Mouse (Mus musculus) liver, embryonic 12.5 days (tissue): ENCODE results near the gene Klf12. TPM values are rescaled to one million over a fixed set of nuclear protein-coding genes. Genes with fewer than 3 reads are reported as not detected.

ENCODE experiments used
- ATAC-seq: fragments of 200-750 bp; cut with Nextera tagmentation; 2 replicates; pipeline ENCODE4 v1.8.0; 2017; ENCODE audit warnings: moderate number of reproducible peaks, mild to moderate bottlenecking, moderate library complexity
- H3K27ac ChIP-seq: fragments of 300-500 bp; sonication (generic); 2 replicates; pipeline ENCODE4 v1.5.1; 2016; ENCODE audit warnings: mild to moderate bottlenecking
- H3K27me3 ChIP-seq: fragments of 300-500 bp; sonication (generic); replicated peaks from 2 replicates; pipeline ENCODE4 v1.6.1; 2016; ENCODE audit warnings: mild to moderate bottlenecking, moderate library complexity
- H3K36me3 ChIP-seq: fragments of 300-500 bp; sonication (generic); 2 replicates; pipeline ENCODE4 v1.6.1; 2016; ENCODE audit warnings: mild to moderate bottlenecking, moderate library complexity
- H3K4me1 ChIP-seq: fragments of 300-500 bp; sonication (generic); 2 replicates; pipeline ENCODE4 v1.6.1; 2016
- H3K4me2 ChIP-seq: fragments of 300-500 bp; sonication (generic); 2 replicates; pipeline ENCODE4 v1.6.1; 2016; ENCODE audit warnings: mild to moderate bottlenecking, moderate library complexity
- H3K4me3 ChIP-seq: fragments of 300-500 bp; sonication (generic); 2 replicates; pipeline ENCODE4 v1.5.1; 2016; ENCODE audit warnings: mild to moderate bottlenecking, moderate library complexity
- H3K9ac ChIP-seq: fragments of 300-500 bp; sonication (generic); 2 replicates; pipeline ENCODE4 v1.6.1; 2016; ENCODE audit warnings: mild to moderate bottlenecking, moderate library complexity
- H3K9me3 ChIP-seq: fragments of 300-500 bp; sonication (generic); replicated peaks from 2 replicates; pipeline ENCODE4 v1.6.1; 2016; ENCODE audit warnings: mild to moderate bottlenecking, moderate library complexity
- WGBS: fragments of 180-500 bp; shearing (Covaris S2); methylation state at CpG from one replicate; pipeline ENCODE4 v1.1.7; 2016; ENCODE audit not compliant: insufficient replicate concordance; 5-methylcytosine and 5-hydroxymethylcytosine counted together
- polyA plus RNA-seq: library from polyadenylated mRNA; unstranded; fragments of >200 nt; fragmentation: Nextera tagmentation; extraction: Ambion mirVana; gene quantifications from 2 replicates; pipeline ENCODE4 v1.2.1, GENCODE M21; 2016

Gene Klf12
- polyA plus RNA-seq, 1 experiment from 2014 or later = 5.4 TPM

GRCm38 (mm10) chr14:100197199-100197598, 87.3 kb downstream of the Klf12 start:
- Histone ChIP-seq H3K4me3 (no peak overlapping the region), H3K4me1 (no peaks in the 10 kb centered on the region), H3K4me2 (no peak overlapping the region), H3K9me3 (no peaks in the 10 kb centered on the region), H3K27me3 (no peaks in the 10 kb centered on the region), H3K36me3 (no peaks in the 10 kb centered on the region), H3K9ac (no peak overlapping the region), H3K27ac (no peak overlapping the region)
- 67% methylated on average over 8 of the region's 8 CpGs for WGBS
- no peak for ATAC-seq

- no peak for ATAC-seq
- no peak overlapping the region for H3K9ac ChIP-seq
- H3K4me2 ChIP-seq = no peak overlapping the region
- H3K4me1 ChIP-seq = no peaks in the 10 kb centered on the region
- no peaks in the 10 kb centered on the region for H3K36me3 ChIP-seq
- WGBS = 64% methylated on average over 11 of the region's 11 CpGs
- no peak overlapping the region for H3K27ac ChIP-seq
- no peaks in the 10 kb centered on the region for H3K27me3 ChIP-seq
- H3K9me3 ChIP-seq = no peaks in the 10 kb centered on the region
- H3K4me3 ChIP-seq = no peak overlapping the region
Measured at GRCm38 (mm10) chr14:100189490-100190197, 94.8 kb downstream of the Klf12 start.

DNA sequence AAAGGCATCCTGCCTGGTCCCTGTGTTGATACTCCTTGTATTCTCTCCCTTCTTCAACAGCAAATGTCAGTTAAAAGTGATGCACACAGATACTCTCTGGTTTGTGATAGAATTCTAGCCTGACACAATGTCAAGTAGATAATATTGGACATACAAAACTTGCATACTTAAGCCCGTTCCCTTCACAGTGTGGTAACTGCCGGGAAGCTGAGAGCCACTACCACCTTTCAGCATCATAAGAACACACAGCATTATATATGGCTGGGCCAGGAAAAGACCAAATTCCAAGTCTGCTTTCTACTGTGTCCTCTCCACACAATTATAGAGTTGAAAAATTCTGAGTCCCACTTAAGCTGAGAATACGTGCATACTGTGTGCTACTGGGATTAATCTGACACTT, 97.1 kb downstream of the Klf12 start:
- Histone ChIP-seq H3K9ac (no peak overlapping the region), H3K4me2 (no peak overlapping the region), H3K4me3 (no peak overlapping the region), H3K27ac (no peak overlapping the region), H3K4me1 (no peaks in the 10 kb centered on the region), H3K36me3 (no peaks in the 10 kb centered on the region), H3K27me3 (no peaks in the 10 kb centered on the region), H3K9me3 (no peaks in the 10 kb centered on the region)
- no peak for ATAC-seq
- WGBS = 74% methylated on average over 3 of the region's 3 CpGs

DNA sequence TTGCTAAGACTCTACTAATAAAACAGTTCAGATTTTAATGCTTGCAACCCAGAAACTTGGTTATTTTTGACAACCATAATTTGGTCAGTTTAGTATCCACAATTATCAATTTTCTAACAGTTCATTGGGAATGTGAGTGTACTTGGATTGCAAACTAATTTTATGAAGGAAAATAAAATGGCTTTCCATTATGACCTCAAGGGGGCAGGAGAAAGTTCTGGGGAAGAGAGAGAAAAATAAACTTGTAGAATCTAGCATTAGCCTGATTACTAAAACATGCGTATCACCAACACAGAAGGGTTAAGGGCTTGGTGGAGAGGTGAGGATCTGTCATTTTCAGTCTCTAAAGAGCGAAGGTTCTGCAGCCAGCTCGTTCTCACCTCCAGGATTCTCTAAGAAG, 106.7 kb downstream of the Klf12 start:
- Histone ChIP-seq H3K9ac (no peak overlapping the region), H3K4me2 (no peak overlapping the region), H3K4me3 (no peak overlapping the region), H3K36me3 (no peaks in the 10 kb centered on the region), H3K27ac (no peak overlapping the region), H3K27me3 (no peaks in the 10 kb centered on the region), H3K9me3 (no peaks in the 10 kb centered on the region), H3K4me1 (no peaks in the 10 kb centered on the region)
- 65% methylated on average over 3 of the region's 3 CpGs for WGBS
- no peak for ATAC-seq

- H3K36me3 ChIP-seq = no peaks in the 10 kb centered on the region
- no peaks in the 10 kb centered on the region for H3K27me3 ChIP-seq
- H3K9me3 ChIP-seq = no peaks in the 10 kb centered on the region
- 62% methylated on average over 2 of the region's 2 CpGs for WGBS
- no peaks in the 10 kb centered on the region for H3K4me1 ChIP-seq
- no peak overlapping the region for H3K4me3 ChIP-seq
- no peak overlapping the region for H3K4me2 ChIP-seq
- no peak for ATAC-seq
- no peak overlapping the region for H3K9ac ChIP-seq
- no peak overlapping the region for H3K27ac ChIP-seq
Measured at GRCm38 (mm10) chr14:100165075-100165474, 119.4 kb downstream of the Klf12 start.

- Histone ChIP-seq H3K27me3 (no peaks in the 10 kb centered on the region), H3K36me3 (no peaks in the 10 kb centered on the region), H3K9me3 (no peaks in the 10 kb centered on the region), H3K4me1 (no peaks in the 10 kb centered on the region), H3K4me2 (no peak overlapping the region), H3K9ac (no peak overlapping the region), H3K4me3 (no peak overlapping the region), H3K27ac (no peak overlapping the region)
- no peak for ATAC-seq
Measured at GRCm38 (mm10) chr14:100156639-100157038, 127.8 kb downstream of the Klf12 start.

DNA sequence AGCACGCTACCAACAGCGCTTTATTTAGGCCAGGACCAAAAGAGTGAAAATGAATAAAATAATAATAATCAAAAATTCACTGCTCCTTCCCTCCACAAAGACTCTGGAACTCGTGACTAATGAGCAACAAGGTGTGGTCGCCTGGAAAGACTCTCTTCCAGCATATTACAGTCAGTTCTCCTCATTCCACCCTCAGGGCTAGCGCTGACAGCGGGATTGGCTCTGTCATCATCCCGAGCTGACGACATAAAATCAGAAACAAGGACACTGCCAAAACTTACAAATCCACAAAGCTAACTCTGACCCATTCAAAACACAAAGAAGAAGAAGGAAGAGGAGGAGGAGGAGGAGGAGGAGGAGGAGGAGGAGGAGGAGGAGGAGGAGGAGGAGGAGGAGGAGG, 136.8 kb downstream of the Klf12 start:
- Histone ChIP-seq H3K27me3 (no peaks in the 10 kb centered on the region), H3K36me3 (no peaks in the 10 kb centered on the region), H3K4me2 (no peak overlapping the region), H3K9me3 (no peaks in the 10 kb centered on the region), H3K27ac (no peak overlapping the region), H3K4me3 (no peak overlapping the region), H3K4me1 (no peaks in the 10 kb centered on the region), H3K9ac (no peak overlapping the region)
- WGBS = 70% methylated on average over 8 of the region's 8 CpGs
- ATAC-seq = no peak

DNA sequence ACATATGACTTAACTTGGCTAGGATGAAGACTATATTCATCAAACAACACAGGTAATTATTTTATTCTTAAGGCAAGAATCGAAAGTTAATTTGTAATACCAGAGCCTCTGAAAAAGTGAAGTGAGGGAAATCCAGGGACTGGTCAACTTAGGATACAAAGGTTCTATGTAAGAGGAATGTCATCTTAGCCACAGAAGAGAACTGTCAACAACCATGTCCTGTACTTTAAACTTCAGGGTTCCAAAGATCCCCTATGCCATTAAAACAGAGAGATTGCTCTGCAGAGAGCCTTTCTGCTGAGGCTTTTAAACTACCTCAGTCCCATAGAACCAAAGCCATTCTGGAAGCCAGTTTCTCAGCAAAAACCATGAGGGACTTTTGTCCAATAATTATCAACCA, 144.1 kb downstream of the Klf12 start:
- H3K9ac ChIP-seq = no peak overlapping the region
- H3K27ac ChIP-seq = no peak overlapping the region
- 70% methylated on average over 1 of the region's 1 CpGs for WGBS
- no peak for ATAC-seq
- no peak overlapping the region for H3K4me2 ChIP-seq
- no peaks in the 10 kb centered on the region for H3K4me1 ChIP-seq
- no peaks in the 10 kb centered on the region for H3K27me3 ChIP-seq
- H3K4me3 ChIP-seq = no peak overlapping the region
- H3K9me3 ChIP-seq = no peaks in the 10 kb centered on the region
- 0 out of 2 replicates have a peak, but pooled peaks cover 4% of the 10 kb centered on the region for H3K36me3 ChIP-seq

DNA sequence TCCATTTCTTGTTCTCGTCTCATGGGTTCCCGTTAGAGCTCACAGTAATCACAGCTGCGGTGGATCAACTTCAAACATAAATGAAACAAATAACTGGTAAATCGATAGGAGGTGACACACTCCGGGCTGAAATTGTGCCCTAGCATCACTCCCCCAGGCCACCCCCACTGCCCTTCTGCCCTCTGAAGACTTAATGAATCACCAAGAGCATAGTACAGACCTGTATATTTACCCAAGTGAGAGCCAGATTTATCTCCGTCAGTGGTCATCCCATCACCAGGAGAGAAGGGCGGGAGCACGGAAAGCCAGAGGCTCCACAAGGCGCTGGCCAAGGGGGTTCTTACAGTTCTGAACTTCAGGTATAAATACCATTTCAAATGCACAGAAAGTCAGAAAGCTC, 150.2 kb downstream of the Klf12 start:
- Histone ChIP-seq H3K4me2 (no peak overlapping the region), H3K9ac (no peak overlapping the region), H3K27ac (no peak overlapping the region), H3K36me3 (no peaks in the 10 kb centered on the region), H3K4me3 (no peak overlapping the region), H3K9me3 (no peaks in the 10 kb centered on the region), H3K27me3 (no peaks in the 10 kb centered on the region), H3K4me1 (no peaks in the 10 kb centered on the region)
- peak; percentile 67; the same call in 1 of the 2 replicates for ATAC-seq
- WGBS = 70% methylated on average over 9 of the region's 9 CpGs

- Histone ChIP-seq H3K27me3 (no peaks in the 10 kb centered on the region), H3K27ac (no peak overlapping the region), H3K9ac (no peak overlapping the region), H3K4me3 (no peak overlapping the region), H3K4me2 (no peak overlapping the region), H3K36me3 (no peaks in the 10 kb centered on the region), H3K4me1 (no peaks in the 10 kb centered on the region), H3K9me3 (no peaks in the 10 kb centered on the region)
- no peak for ATAC-seq
- 62% methylated on average over 4 of the region's 4 CpGs for WGBS
Measured at GRCm38 (mm10) chr14:100132479-100132878, 152.0 kb downstream of the Klf12 start.

DNA sequence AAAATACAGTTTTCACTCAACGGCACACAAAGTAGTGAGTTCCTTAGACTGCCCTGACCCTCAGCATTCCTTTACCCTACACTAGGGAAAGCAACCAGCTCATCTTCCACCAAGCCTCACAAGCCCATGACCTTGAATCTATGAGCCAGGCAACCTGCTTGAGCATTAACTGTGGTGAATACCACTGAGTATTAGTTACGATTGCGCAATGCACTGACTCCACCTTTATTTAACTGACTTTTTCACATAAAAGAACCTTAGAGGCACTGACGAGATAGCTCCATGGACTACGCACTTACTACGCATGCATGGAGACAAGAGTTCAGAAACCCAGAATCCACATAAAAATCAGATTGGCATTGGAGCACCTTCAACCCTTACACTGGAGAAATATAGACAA, 158.4 kb downstream of the Klf12 start:
- Histone ChIP-seq H3K9me3 (no peaks in the 10 kb centered on the region), H3K27ac (no peak overlapping the region), H3K4me1 (0 out of 2 replicates have a peak, but pooled peaks cover 3% of the 10 kb centered on the region), H3K9ac (no peak overlapping the region), H3K4me2 (no peak overlapping the region), H3K27me3 (no peaks in the 10 kb centered on the region), H3K36me3 (no peaks in the 10 kb centered on the region), H3K4me3 (no peak overlapping the region)
- WGBS = 81% methylated on average over 6 of the region's 6 CpGs
- no peak for ATAC-seq

DNA sequence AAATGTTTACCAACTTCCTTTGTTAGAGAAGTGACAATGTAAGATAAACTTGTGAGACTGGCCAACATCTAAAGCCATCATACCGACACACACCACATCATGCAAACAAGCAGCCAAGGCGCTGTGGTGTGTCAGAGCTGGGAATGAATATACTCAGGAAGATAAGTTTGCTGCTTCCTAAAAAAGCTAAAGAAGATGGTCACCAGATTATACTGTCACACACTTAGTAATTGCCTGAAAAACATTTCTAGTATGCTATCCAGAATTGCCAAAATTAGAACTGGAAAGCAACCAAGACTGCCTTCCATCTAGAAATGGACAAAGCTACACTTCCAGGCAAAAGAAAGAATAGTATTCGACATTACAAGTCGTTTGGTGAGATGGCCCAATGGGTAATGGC, 163.4 kb downstream of the Klf12 start:
- WGBS = 58% methylated on average over 4 of the region's 4 CpGs
- no peaks in the 10 kb centered on the region for H3K36me3 ChIP-seq
- no peak overlapping the region for H3K4me3 ChIP-seq
- no peaks in the 10 kb centered on the region for H3K27me3 ChIP-seq
- H3K27ac ChIP-seq = no peak overlapping the region
- H3K9ac ChIP-seq = no peak overlapping the region
- no peaks in the 10 kb centered on the region for H3K9me3 ChIP-seq
- no peaks in the 10 kb centered on the region for H3K4me1 ChIP-seq
- ATAC-seq = no peak
- no peak overlapping the region for H3K4me2 ChIP-seq

DNA sequence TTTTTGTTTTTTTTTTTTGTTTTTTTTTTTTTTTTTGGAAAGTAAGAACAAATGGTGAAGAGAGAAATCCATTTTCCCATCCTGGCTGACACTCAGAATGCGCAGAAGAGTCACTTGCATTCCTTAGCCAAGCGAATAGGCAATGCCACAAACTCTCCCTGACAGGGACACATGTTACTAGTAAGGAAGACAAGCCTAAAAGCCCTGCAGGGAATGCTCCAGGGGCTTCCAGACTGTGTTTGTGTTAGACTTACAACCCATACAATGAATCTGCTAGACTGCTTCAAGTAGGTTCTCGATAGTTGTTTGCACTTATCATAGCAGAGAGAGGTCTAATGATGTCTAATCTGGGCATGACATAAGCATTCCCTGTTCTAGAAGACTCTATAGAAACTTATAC, 164.6 kb downstream of the Klf12 start:
- Histone ChIP-seq H3K4me3 (no peak overlapping the region), H3K4me2 (no peak overlapping the region), H3K27me3 (no peaks in the 10 kb centered on the region), H3K4me1 (no peaks in the 10 kb centered on the region), H3K36me3 (no peaks in the 10 kb centered on the region), H3K9ac (no peak overlapping the region), H3K27ac (no peak overlapping the region), H3K9me3 (no peaks in the 10 kb centered on the region)
- no peak for ATAC-seq
- WGBS = 69% methylated on average over 3 of the region's 3 CpGs
